ENCODE assay signal across 10 mouse cellular contexts in genomic region chr8:70635527-70635926, GRCm38 (mm10). TPM values are rescaled to one million over a fixed set of nuclear protein-coding genes. Genes with fewer than 3 reads are reported as not detected.
DNase-seq lines count a peak whose midpoint lies in the region; ATAC-seq and TF ChIP-seq lines count a peak whose summit lies in the region.
"Had no signal": no experiment of that assay in that cellular context is flagged by ENCODE, and none has a peak within 500 bp of the region (broad histone marks: within the 10 kb centered on the region; RNA-seq: fewer than 3 reads in every experiment).

No protein-coding gene starts in this region.

- ATAC-seq in liver, embryonic 11.5 days (replicated peaks; ENCODE audit: low FRiP score) = no peak

- intact Hi-C loops in gastrocnemius, adult 2 months (cut with DNase I) = no loop called here
- intact Hi-C loops in gastrocnemius, postnatal 14 days (cut with DNase I; ENCODE audit: low total_unique reads) = no loop called here
- intact Hi-C loops in left cerebral cortex, postnatal 4 days (cut with DNase I) = no loop called here

- TF ChIP-seq CTCF in gastrocnemius, adult 2 months (IDR thresholded peaks at IDR 0.05) = no peak

- WGBS in liver, embryonic 11.5 days = 38% methylated on average over 6 of the region's 6 CpGs

- peaks cover 40% of the 10 kb centered on the region for H3K4me1 ChIP-seq in liver, embryonic 11.5 days (replicated peaks; ENCODE audit: control insufficient read depth, insufficient read depth, low read length)

- peaks cover 9% of the 10 kb centered on the region; the same call in 1 of the 2 replicates for H3K27me3 ChIP-seq in liver, embryonic 11.5 days (replicated peaks; ENCODE audit: control insufficient read depth, insufficient read depth, low read length)

- H3K9me3 ChIP-seq in liver, embryonic 11.5 days (ENCODE audit: control insufficient read depth, low read length) = no peaks in the 10 kb centered on the region
- H3K9me3 ChIP-seq: embryonic facial prominence, embryonic 12.5 days had no signal

- no peaks in the 10 kb centered on the region for H3K36me3 ChIP-seq in liver, embryonic 11.5 days (ENCODE audit: control insufficient read depth, insufficient read depth, low read length)
- H3K36me3 ChIP-seq: embryonic facial prominence, embryonic 12.5 days had no signal

- H3K4me3 ChIP-seq in gastrocnemius, adult 2 months = no peak overlapping the region
- no peak overlapping the region for H3K4me3 ChIP-seq in liver, embryonic 11.5 days (ENCODE audit: low read depth, low read length)
- H3K4me3 ChIP-seq: embryonic facial prominence, embryonic 12.5 days had no signal

- 0 out of 2 replicates have a peak overlapping the region, but pooled peaks have one; percentile 12 for H3K4me2 ChIP-seq in liver, embryonic 11.5 days
- H3K4me2 ChIP-seq: embryonic facial prominence, embryonic 12.5 days had no signal

- no peak for DNase-seq in gastrocnemius, adult 2 months
- DNase-seq in gastrocnemius, postnatal 14 days = no peak
- DNase-seq in 416B (ENCODE audit: low read depth) = peak; percentile 89
- peak; percentile 77 for DNase-seq in kidney, adult 11 months
- DNase-seq in liver, embryonic 11.5 days (ENCODE audit: low spot score) = no peak
- DNase-seq in frontal cortex, postnatal 36 days (ENCODE audit: low spot score in 2 of 2) = no peak
- no peak for DNase-seq in testis, postnatal 14 days (ENCODE audit: low spot score)
- DNase-seq in left cerebral cortex, postnatal 4 days = no peak
- DNase-seq: midbrain, embryonic 14.5 days had no signal

- 0 out of 2 replicates have a peak overlapping the region, but pooled peaks have one; percentile 24 for H3K27ac ChIP-seq in gastrocnemius, adult 2 months
- peak overlapping the region; percentile 60 for H3K27ac ChIP-seq in liver, embryonic 11.5 days (ENCODE audit: low read depth, low read length)
- H3K27ac ChIP-seq: embryonic facial prominence, embryonic 12.5 days had no signal

- peak overlapping the region; percentile 54 for H3K9ac ChIP-seq in liver, embryonic 11.5 days (ENCODE audit: low read depth, low read length)
- H3K9ac ChIP-seq: embryonic facial prominence, embryonic 12.5 days had no signal

RNA-seq across cellular contexts. Expression of gene Gdf15, which starts 3.3 kb away (rescaled TPM):
- total RNA-seq in gastrocnemius, adult 2 months (2021) = under 1 TPM in 1 of 2 experiments, not detected in 1; 0.28 TPM
- not detected for total RNA-seq in gastrocnemius, postnatal 14 days (2021)
- 4.2 and 4.9 TPM in 2 replicates for polyA plus RNA-seq in liver, embryonic 11.5 days (2014; fragmentation: Nextera tagmentation; extraction: Ambion mirVana)
- total RNA-seq in left cerebral cortex, postnatal 4 days (2021) = not detected
- polyA plus RNA-seq: embryonic facial prominence, embryonic 12.5 days had no signal

RNA-seq across cellular contexts. Expression of gene Lrrc25, which starts 19.6 kb away (rescaled TPM):
- under 1 TPM; 0.42 to 0.48 TPM for total RNA-seq in gastrocnemius, adult 2 months (2021)
- under 1 TPM; 0.53 to 0.88 TPM for total RNA-seq in gastrocnemius, postnatal 14 days (2021)
- 4.5 and 5.3 TPM in 2 replicates for polyA plus RNA-seq in liver, embryonic 11.5 days (2014; fragmentation: Nextera tagmentation; extraction: Ambion mirVana)
- 1 to 10 TPM; 1.1 to 1.3 TPM for total RNA-seq in left cerebral cortex, postnatal 4 days (2021)

RNA-seq across cellular contexts. Expression of gene Pgpep1, which starts 24.7 kb away (rescaled TPM):
- total RNA-seq in gastrocnemius, adult 2 months (2021) = 10 to 100 TPM in 1 of 2 experiments, 1 to 10 TPM in 1; 9.3 to 22.5 TPM
- total RNA-seq in gastrocnemius, postnatal 14 days (2021) = 10 to 100 TPM; 18.2 to 21.6 TPM
- polyA plus RNA-seq in liver, embryonic 11.5 days (2014; fragmentation: Nextera tagmentation; extraction: Ambion mirVana) = 33.7 and 34.6 TPM in 2 replicates
- 10 to 100 TPM; 29.7 to 30.5 TPM for total RNA-seq in left cerebral cortex, postnatal 4 days (2021)

RNA-seq across cellular contexts. Expression of gene Ssbp4, which starts 26.9 kb away (rescaled TPM):
- total RNA-seq in gastrocnemius, adult 2 months (2021) = 10 to 100 TPM in 1 of 2 experiments, 1 to 10 TPM in 1; 9.2 to 14.4 TPM
- total RNA-seq in gastrocnemius, postnatal 14 days (2021) = 10 to 100 TPM; 22.9 to 25.7 TPM
- polyA plus RNA-seq in liver, embryonic 11.5 days (2014; fragmentation: Nextera tagmentation; extraction: Ambion mirVana) = 144 and 173 TPM in 2 replicates
- 100 to 1,000 TPM; 156 to 193 TPM for total RNA-seq in left cerebral cortex, postnatal 4 days (2021)

RNA-seq across cellular contexts. Expression of gene Lsm4, which starts 37.5 kb away (rescaled TPM):
- 10 to 100 TPM; 61.7 to 65.6 TPM for total RNA-seq in gastrocnemius, adult 2 months (2021)
- 10 to 100 TPM; 65.9 to 77.0 TPM for total RNA-seq in gastrocnemius, postnatal 14 days (2021)
- 342 and 357 TPM in 2 replicates for polyA plus RNA-seq in liver, embryonic 11.5 days (2014; fragmentation: Nextera tagmentation; extraction: Ambion mirVana)
- 10 to 100 TPM; 85.2 to 93.7 TPM for total RNA-seq in left cerebral cortex, postnatal 4 days (2021)

Comparison
In these comparisons a context has a peak if more than half of its experiments do, and no peak if none do; other contexts are left out.
1. DNase-seq: peak in 416B (single experiment) and kidney, adult 11 months (single experiment); none in gastrocnemius, adult 2 months (single experiment), gastrocnemius, postnatal 14 days (single experiment), liver, embryonic 11.5 days (single experiment), frontal cortex, postnatal 36 days (0 of 2), testis, postnatal 14 days (single experiment) and left cerebral cortex, postnatal 4 days (single experiment).